Mouse (Mus musculus) neural tube, embryonic 15.5 days (tissue): ENCODE data around the gene Taok3. TPM values are rescaled to one million over a fixed set of nuclear protein-coding genes. Genes with fewer than 3 reads are reported as not detected.

Experiments
- ATAC-seq: fragments of 200-750 bp; cut with Nextera tagmentation; 2 replicates; pipeline ENCODE4 v1.8.0; 2017; ENCODE audit warnings: mild to moderate bottlenecking, moderate TSS enrichment, moderate library complexity; ENCODE audit not compliant: low FRiP score
- H3K27ac ChIP-seq: fragments of 300-500 bp; sonication (generic); replicated peaks from 2 replicates; pipeline ENCODE4 v1.5.1; 2015; ENCODE audit warnings: mild to moderate bottlenecking, inconsistent platforms
- H3K27me3 ChIP-seq: fragments of 300-500 bp; sonication (generic); replicated peaks from 2 replicates; pipeline ENCODE4 v1.6.1; 2015; ENCODE audit warnings: inconsistent platforms
- H3K36me3 ChIP-seq: fragments of 300-500 bp; sonication (generic); 2 replicates; pipeline ENCODE4 v1.6.1; 2015; ENCODE audit warnings: inconsistent platforms
- H3K4me1 ChIP-seq: fragments of 300-500 bp; sonication (generic); 2 replicates; pipeline ENCODE4 v1.6.1; 2015; ENCODE audit warnings: inconsistent platforms
- H3K4me2 ChIP-seq: fragments of 300-500 bp; sonication (generic); 2 replicates; pipeline ENCODE4 v1.6.1; 2015; ENCODE audit warnings: inconsistent platforms, mild to moderate bottlenecking, moderate library complexity
- H3K4me3 ChIP-seq: fragments of 300-500 bp; sonication (generic); replicated peaks from 2 replicates; pipeline ENCODE4 v1.5.1; 2015; ENCODE audit warnings: mild to moderate bottlenecking, inconsistent platforms
- H3K9ac ChIP-seq: fragments of 300-500 bp; sonication (generic); replicated peaks from 2 replicates; pipeline ENCODE4 v1.6.1; 2015; ENCODE audit warnings: mild to moderate bottlenecking, inconsistent platforms
- H3K9me3 ChIP-seq: fragments of 300-500 bp; sonication (generic); replicated peaks from 2 replicates; pipeline ENCODE4 v1.6.1; 2016; ENCODE audit warnings: inconsistent platforms
- WGBS: fragments of 180-500 bp; shearing (Covaris S2); methylation state at CpG from one replicate; pipeline ENCODE4 v1.1.7; 2015; ENCODE audit warnings: mixed read lengths; 5-methylcytosine and 5-hydroxymethylcytosine counted together
- polyA plus RNA-seq: library from polyadenylated mRNA; unstranded; fragments of >200 nt; fragmentation: Nextera tagmentation; extraction: Ambion mirVana; gene quantifications from 2 replicates; pipeline ENCODE4 v1.2.1, GENCODE M21; 2015

Taok3 gene
- polyA plus RNA-seq, 1 experiment from 2014 or later, result 63.8 TPM

- no peak overlapping the region for H3K9ac ChIP-seq
- WGBS, result 88% methylated on average over 2 of the region's 2 CpGs
- H3K4me1 ChIP-seq, result no peaks in the 10 kb centered on the region
- ATAC-seq, result no peak
- H3K4me3 ChIP-seq, result no peak overlapping the region
- no peak overlapping the region for H3K4me2 ChIP-seq
- H3K27me3 ChIP-seq, result no peaks in the 10 kb centered on the region
- no peaks in the 10 kb centered on the region for H3K36me3 ChIP-seq
- H3K9me3 ChIP-seq, result no peaks in the 10 kb centered on the region
- H3K27ac ChIP-seq, result no peak overlapping the region
Measured at GRCm38 (mm10) chr5:117164923-117165322, 45.0 kb downstream of the Taok3 start.

DNA sequence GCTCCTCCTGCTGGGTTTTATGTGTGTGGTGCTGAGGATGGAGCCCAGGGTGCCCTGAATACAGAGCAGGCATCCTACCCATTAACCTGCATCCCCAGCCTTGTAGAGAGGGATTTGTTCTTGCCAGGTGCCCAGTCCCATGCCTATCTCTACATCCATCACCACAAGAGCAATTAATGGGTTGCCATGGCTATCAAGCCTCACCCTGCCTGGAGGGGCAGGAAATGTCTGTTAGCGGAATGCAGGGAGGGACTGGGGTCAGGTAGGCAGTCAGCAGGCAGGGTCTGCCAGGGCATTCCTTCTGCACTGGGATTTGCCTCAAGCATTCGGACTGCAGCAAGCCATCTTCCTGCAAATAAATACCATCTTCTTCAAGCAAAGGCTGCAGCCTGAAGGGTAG lies 46.0 kb downstream of the Taok3 start:
- 82% methylated on average over 2 of the region's 2 CpGs for WGBS
- ATAC-seq, result no peak
- Histone ChIP-seq H3K9me3 (no peaks in the 10 kb centered on the region), H3K27me3 (no peaks in the 10 kb centered on the region), H3K4me3 (no peak overlapping the region), H3K36me3 (no peaks in the 10 kb centered on the region), H3K4me1 (no peaks in the 10 kb centered on the region), H3K9ac (no peak overlapping the region), H3K4me2 (no peak overlapping the region), H3K27ac (no peak overlapping the region)

- no peak for ATAC-seq
- no peak overlapping the region for H3K4me2 ChIP-seq
- WGBS, result 92% methylated on average over 11 of the region's 11 CpGs
Measured at GRCm38 (mm10) chr5:117166811-117167365, 47.0 kb downstream of the Taok3 start.

GRCm38 (mm10) chr5:117168351-117169100 lies 48.6 kb downstream of the Taok3 start:
- no peak overlapping the region for H3K4me2 ChIP-seq
- H3K36me3 ChIP-seq, result no peaks in the 10 kb centered on the region
- no peaks in the 10 kb centered on the region for H3K4me1 ChIP-seq
- H3K27me3 ChIP-seq, result no peaks in the 10 kb centered on the region
- H3K9ac ChIP-seq, result no peak overlapping the region
- H3K4me3 ChIP-seq, result no peak overlapping the region
- 93% methylated on average over 14 of the region's 14 CpGs for WGBS
- no peak overlapping the region for H3K27ac ChIP-seq
- ATAC-seq, result no peak
- H3K9me3 ChIP-seq, result no peaks in the 10 kb centered on the region

More at GRCm38 (mm10) chr5:117166811-117167365, 47.0 kb downstream of the Taok3 start:
- Histone ChIP-seq H3K27ac (no peak overlapping the region), H3K4me1 (no peaks in the 10 kb centered on the region), H3K9me3 (no peaks in the 10 kb centered on the region), H3K9ac (no peak overlapping the region), H3K27me3 (no peaks in the 10 kb centered on the region), H3K36me3 (no peaks in the 10 kb centered on the region), H3K4me3 (no peak overlapping the region)

GRCm38 (mm10) chr5:117174057-117174456 lies 54.1 kb downstream of the Taok3 start:
- H3K4me1 ChIP-seq, result no peaks in the 10 kb centered on the region
- no peak overlapping the region for H3K4me2 ChIP-seq
- no peaks in the 10 kb centered on the region for H3K9me3 ChIP-seq
- no peak for ATAC-seq
- H3K27ac ChIP-seq, result no peak overlapping the region
- H3K4me3 ChIP-seq, result no peak overlapping the region
- 95% methylated on average over 7 of the region's 7 CpGs for WGBS
- no peaks in the 10 kb centered on the region for H3K36me3 ChIP-seq
- no peaks in the 10 kb centered on the region for H3K27me3 ChIP-seq
- H3K9ac ChIP-seq, result no peak overlapping the region

- H3K4me1 ChIP-seq, result no peaks in the 10 kb centered on the region
- WGBS, result 80% methylated on average over 8 of the region's 8 CpGs
- H3K27me3 ChIP-seq, result no peaks in the 10 kb centered on the region
- H3K4me3 ChIP-seq, result no peak overlapping the region
- no peak for ATAC-seq
- no peaks in the 10 kb centered on the region for H3K36me3 ChIP-seq
- no peaks in the 10 kb centered on the region for H3K9me3 ChIP-seq
- no peak overlapping the region for H3K9ac ChIP-seq
- no peak overlapping the region for H3K4me2 ChIP-seq
- H3K27ac ChIP-seq, result no peak overlapping the region
Measured at GRCm38 (mm10) chr5:117175896-117176295, 56.0 kb downstream of the Taok3 start.

- 30% methylated on average over 6 of the region's 6 CpGs for WGBS
- Histone ChIP-seq H3K4me1 (no peaks in the 10 kb centered on the region), H3K9me3 (no peaks in the 10 kb centered on the region), H3K36me3 (no peaks in the 10 kb centered on the region), H3K27me3 (no peaks in the 10 kb centered on the region), H3K9ac (no peak overlapping the region), H3K27ac (no peak overlapping the region), H3K4me2 (no peak overlapping the region), H3K4me3 (no peak overlapping the region)
- no peak for ATAC-seq
Measured at GRCm38 (mm10) chr5:117178079-117178478, 58.1 kb downstream of the Taok3 start.

GRCm38 (mm10) chr5:117178486-117178885 lies 58.6 kb downstream of the Taok3 start:
- Histone ChIP-seq H3K9ac (no peak overlapping the region), H3K4me2 (no peak overlapping the region), H3K27me3 (no peaks in the 10 kb centered on the region), H3K27ac (no peak overlapping the region), H3K9me3 (no peaks in the 10 kb centered on the region), H3K4me3 (no peak overlapping the region), H3K4me1 (no peaks in the 10 kb centered on the region), H3K36me3 (no peaks in the 10 kb centered on the region)
- ATAC-seq, result no peak
- WGBS, result 68% methylated on average over 6 of the region's 6 CpGs

DNA sequence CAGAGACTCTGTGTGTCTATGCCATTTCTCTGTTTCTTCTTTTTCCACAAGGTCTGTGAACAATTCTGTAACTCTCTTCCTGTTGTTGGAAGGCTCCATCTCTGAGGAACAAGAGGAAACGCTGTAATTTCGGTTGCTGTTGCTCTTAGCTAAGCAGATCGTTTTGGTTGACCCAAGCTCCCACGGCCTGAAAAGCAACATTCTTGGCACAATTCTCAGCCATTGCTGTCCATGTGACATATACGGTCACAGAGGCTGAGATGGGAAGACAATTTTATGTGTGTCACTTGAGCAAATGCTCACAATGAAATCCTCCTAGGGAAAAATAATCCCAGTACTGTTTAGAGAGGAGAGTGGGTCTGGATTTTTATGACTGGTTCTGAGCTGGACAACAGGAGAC lies 62.0 kb downstream of the Taok3 start:
- Histone ChIP-seq H3K27me3 (no peaks in the 10 kb centered on the region), H3K9me3 (no peaks in the 10 kb centered on the region), H3K9ac (no peak overlapping the region), H3K36me3 (peaks cover 11% of the 10 kb centered on the region; the same call in 1 of the 2 replicates), H3K4me2 (no peak overlapping the region), H3K4me1 (no peaks in the 10 kb centered on the region), H3K27ac (no peak overlapping the region), H3K4me3 (no peak overlapping the region)
- WGBS, result 93% methylated on average over 5 of the region's 5 CpGs
- ATAC-seq, result no peak

- H3K9ac ChIP-seq, result no peak overlapping the region
- H3K4me3 ChIP-seq, result no peak overlapping the region
- H3K27me3 ChIP-seq, result no peaks in the 10 kb centered on the region
- no peaks in the 10 kb centered on the region for H3K4me1 ChIP-seq
- H3K4me2 ChIP-seq, result no peak overlapping the region
- H3K9me3 ChIP-seq, result no peaks in the 10 kb centered on the region
- ATAC-seq, result no peak
- no peak overlapping the region for H3K27ac ChIP-seq
- WGBS, result 82% methylated on average over 3 of the region's 3 CpGs
- H3K36me3 ChIP-seq, result peaks cover 11% of the 10 kb centered on the region; the same call in 1 of the 2 replicates
Measured at GRCm38 (mm10) chr5:117182411-117182810, 62.5 kb downstream of the Taok3 start.

DNA sequence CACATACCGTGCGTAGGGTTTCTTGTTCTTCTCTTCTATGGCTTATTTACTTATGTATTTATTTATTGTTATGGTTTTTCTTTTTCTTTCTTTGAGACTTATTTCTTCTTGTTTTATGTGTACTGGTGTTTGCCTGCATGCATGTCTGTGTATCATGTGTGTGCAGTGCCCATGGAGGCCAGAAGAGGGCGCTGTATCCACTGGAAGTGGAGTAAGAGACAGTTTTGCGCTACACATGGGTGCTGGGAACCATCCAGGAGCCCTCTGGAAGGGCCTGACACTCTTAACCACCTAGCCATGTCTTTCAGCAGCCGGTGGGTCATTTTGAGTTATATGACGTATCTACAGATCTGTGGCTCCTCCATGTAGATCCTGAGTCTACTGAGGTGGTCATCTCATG lies 64.9 kb downstream of the Taok3 start:
- WGBS, result 84% methylated on average over 6 of the region's 6 CpGs
- H3K27me3 ChIP-seq, result no peaks in the 10 kb centered on the region
- H3K4me3 ChIP-seq, result no peak overlapping the region
- no peaks in the 10 kb centered on the region for H3K9me3 ChIP-seq
- no peak overlapping the region for H3K4me2 ChIP-seq
- H3K27ac ChIP-seq, result no peak overlapping the region
- H3K9ac ChIP-seq, result no peak overlapping the region
- peaks cover 18% of the 10 kb centered on the region for H3K36me3 ChIP-seq
- no peaks in the 10 kb centered on the region for H3K4me1 ChIP-seq
- no peak for ATAC-seq

GRCm38 (mm10) chr5:117185673-117186072 lies 65.7 kb downstream of the Taok3 start:
- Histone ChIP-seq H3K36me3 (peaks cover 18% of the 10 kb centered on the region), H3K27ac (no peak overlapping the region), H3K9ac (no peak overlapping the region), H3K27me3 (no peaks in the 10 kb centered on the region), H3K4me2 (no peak overlapping the region), H3K4me1 (no peaks in the 10 kb centered on the region), H3K4me3 (no peak overlapping the region), H3K9me3 (no peaks in the 10 kb centered on the region)
- no peak for ATAC-seq
- whole genome bisulfite sequencing, result 91% methylated on average over 7 of the region's 7 CpGs
